Mouse (Mus musculus) frontal cortex, adult 2 months (tissue): ENCODE measurements around the gene Lrp3. TPM values are rescaled to one million over a fixed set of nuclear protein-coding genes. Genes with fewer than 3 reads are reported as not detected.

ENCODE experiments used
- DNase-seq, 2 experiments: peaks; one replicate each; pipeline ENCODE4 v3.0.0; 2022; ENCODE audit warnings: low spot score in 1 of 2; ENCODE audit errors: extremely low spot score in 1 of 2
- polyA plus RNA-seq: library from polyadenylated mRNA; depleted of rRNA; stranded (reverse); fragments of >200 nt; gene quantifications from 2 replicates; pipeline ENCODE4 v1.2.3, GENCODE M21; 2012

Lrp3 gene
- polyA plus RNA-seq, 1 experiment, result 53.7 TPM

DNA sequence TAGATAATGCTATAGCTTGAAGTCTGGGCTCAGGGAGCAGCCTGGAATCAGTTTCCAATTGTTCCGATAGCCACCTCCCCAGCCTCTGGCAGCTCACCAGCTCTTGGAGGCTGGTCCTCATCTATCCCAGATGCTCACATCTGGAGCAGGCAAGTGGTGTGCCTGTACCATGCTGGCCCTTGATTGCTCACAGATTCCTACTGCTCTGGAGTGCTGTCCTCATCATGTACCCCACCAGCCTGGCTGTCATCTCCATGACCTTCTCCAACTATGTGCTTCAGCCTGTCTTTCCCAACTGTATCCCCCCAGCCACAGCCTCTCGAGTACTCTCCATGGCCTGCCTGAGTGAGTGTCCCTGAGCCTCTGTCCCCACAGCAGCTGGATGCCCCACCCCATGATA lies 18.3 kb downstream of the Lrp3 start:
- DNase-seq, result no peak

DNA sequence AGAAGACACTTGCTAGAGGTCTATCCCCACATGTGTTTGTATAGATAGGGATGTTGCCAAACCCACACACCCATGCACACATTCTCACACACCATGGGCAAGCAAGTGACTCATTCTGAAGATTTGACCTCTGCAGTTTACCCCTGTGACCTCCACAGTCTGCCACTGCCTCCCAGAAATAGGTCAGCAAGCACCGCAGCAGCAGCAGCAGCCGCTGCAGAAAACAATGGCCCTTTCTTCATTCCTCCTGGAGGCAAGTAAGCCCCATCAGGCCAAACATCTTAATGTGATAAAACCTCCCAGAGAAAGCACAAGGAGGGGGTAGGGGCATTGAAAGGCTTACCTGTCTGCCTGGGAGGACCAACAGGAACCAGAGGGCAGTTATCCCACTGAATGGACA lies 24.0 kb downstream of the Lrp3 start:
- no peak for DNase-seq

DNA sequence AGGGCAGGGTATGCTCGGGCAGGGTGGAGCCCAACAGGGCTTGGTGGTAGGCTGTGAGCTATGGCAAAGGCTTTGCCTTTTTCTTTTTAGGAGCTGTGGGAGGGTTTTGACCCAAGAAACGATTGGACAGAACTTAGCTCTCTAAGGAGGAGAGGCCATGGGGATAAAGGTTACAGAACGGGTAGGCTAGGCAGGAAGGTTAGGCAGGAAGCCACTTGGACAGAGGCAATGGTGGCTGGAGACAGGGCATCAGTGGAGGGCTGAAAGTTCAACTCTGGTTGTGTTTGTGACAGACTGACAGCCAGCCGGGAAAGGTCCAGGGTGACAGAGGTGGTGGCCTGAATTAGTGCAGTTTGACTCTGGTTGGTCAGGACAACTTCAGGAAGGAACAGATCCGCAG lies 25.6 kb downstream of the Lrp3 start:
- no peak for DNase-seq

DNA sequence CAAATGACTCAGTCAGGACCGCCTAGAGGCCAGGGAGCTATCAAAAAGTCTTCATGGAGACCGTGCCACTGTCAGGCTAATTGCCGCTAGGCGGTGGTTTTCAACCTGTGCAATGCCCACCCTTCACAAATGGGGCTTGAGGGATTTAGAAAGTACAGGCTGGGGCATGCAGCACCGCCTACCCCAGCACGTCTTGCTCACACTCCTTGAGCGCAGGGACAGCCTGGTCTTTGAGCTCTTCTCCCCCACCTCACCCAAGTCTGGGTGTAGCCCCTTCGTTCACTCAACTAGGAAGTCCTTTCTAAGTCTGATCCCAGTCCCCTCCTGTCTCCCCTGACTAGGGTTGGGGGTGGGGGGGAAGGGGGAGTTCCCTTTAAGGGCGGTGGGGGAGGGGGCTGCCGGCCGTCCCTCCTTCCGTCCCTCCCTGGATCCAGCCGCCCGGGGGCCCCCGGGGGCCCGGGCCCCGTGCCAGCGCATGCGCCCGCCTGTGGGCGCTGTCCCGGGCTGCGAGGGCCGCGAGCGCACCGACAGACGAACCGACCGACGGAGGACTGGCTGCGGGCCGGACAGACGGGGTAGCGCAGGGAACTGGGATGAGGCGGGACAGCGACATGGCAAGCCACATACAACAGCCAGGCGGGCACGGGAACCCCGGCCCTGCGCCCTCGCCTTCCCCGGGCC lies 29.3 kb downstream of the Lrp3 start, which contains the start of gene Slc7a10:
Gene Slc7a10, plus strand, starts transcription at position 497 of the 681 bp plus-strand sequence.
- DNase-seq, result no peak

DNA sequence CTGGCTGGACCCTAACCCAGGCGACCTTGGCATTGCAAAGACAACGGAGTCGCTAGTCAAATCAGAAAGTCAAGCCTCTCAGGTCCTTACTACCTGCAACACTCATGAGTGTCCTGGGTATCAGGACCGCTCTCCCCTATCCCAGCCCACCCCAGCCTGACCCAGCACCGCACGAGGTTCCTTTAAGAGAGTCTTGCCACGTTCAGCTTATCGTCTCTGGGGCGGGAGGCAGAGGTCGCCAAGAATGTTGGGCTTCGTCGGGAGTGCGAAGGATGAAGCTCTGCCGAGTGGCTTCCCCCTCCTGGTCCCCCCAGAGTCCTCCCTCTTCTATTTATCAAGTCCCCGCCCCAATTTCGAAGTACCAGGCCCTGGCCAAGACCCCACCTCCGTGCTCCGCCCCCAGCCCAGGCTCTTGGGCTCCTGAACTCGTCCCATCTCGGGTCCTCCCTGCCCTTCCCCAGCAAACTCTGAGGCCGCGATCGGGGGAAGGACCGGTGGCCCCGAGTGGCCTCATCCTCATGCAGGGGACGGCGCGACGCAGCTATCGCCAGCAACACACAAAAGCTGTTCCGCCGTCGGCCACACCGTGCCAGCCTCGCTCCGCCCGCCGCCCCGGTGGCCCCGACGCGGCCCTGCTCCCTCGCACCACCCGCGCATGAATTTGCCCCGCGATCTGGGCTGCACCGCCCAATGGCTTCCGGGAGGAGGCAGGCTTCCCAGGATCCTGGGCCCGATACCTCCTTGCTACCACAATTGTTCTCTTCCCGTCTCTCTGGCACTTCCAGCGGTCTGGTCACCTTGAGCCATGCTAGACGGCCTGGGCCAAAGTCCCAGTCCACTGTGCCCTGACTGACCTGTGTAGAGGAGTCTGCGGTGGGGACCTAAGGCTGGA lies 30.2 kb downstream of the Lrp3 start:
- peak in 1 of 2 experiments; percentile 45 for DNase-seq

DNA sequence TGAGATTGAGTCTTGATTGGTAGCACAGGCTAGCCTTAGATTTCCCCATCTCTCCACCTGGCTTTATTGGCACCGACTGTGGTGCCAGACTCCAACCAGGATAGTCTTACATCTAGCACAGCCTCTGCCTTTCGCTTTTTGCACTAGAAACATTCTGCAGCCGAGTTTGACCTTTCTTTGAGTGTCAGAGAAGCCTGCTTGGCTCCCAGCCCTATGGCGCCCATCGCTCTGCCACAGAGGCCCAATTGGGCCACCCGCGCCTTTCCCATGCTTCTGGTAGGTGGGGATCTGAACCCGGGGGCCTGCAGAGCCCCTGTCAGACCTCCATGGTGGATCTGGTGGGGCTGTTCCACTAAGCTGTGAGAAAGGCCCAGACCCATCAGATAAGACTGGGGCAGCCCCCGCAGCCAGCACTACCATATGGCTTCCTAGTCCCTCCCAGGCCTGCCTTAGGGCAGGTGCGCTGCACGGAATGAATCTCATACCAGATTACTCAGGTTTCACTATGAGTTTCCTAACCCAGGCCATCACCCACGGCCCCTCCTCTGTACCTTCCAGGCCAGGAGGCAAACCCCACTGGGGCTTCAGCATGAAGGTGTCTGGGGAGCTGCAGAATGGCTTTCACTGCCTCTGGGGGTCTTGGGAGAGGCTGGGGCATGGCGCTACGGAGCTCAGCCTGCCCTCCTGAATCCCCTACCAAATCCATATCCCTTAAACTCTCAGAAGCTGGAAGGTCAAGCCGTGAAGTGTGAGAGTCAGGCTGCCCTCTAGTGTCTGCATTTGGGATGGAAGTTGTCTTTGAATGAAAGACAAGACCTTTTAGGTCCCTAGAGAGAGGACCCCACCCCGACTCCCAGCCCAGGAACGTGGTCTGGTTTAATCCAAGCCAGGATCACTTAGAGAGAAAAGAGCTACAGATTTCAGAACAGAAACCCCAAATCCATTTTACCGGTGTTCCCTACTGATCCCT lies 38.6 kb downstream of the Lrp3 start:
- DNase-seq, result peak in 1 of 2 experiments; percentile 60

DNA sequence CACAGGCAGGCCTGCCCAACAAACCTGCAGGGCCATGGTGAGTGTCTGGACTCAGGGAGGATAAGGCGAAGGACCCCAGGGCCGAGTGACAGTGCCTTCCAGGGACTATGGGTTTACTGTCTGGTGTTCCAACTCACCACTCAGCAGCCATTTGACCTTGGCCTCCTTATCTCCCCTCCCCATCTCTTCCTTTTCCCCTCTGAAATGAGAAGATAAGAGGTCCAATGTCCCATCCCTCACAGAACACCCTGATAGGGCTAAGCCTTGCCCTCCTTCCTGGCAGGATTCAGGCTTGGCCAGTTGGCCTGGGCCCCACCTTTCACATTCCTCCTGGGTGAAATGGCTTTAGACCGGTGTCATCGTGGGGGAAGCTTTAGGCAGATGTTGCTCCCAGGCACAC lies 39.8 kb downstream of the Lrp3 start:
- DNase-seq, result no peak

DNA sequence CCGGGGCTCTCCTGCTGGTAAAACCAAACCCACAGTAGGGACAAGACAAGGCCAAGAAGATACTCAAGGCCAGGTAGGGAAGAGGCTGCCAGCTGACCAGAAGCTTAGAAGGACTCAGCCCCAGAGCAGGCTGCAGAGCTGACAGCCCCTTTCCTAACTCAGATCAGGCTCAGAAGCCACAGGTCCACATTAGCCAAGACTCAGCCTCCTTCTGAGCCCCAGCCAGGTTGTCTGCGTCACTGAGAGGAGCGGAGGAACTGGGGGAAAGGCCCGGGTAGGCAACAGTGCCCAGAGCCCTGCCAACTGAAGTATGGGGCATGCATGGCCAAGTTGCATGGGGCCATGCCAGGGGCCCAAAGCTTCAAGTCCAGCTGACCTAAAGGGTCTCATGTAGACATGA lies 42.8 kb downstream of the Lrp3 start:
- DNase-seq, result no peak

DNA sequence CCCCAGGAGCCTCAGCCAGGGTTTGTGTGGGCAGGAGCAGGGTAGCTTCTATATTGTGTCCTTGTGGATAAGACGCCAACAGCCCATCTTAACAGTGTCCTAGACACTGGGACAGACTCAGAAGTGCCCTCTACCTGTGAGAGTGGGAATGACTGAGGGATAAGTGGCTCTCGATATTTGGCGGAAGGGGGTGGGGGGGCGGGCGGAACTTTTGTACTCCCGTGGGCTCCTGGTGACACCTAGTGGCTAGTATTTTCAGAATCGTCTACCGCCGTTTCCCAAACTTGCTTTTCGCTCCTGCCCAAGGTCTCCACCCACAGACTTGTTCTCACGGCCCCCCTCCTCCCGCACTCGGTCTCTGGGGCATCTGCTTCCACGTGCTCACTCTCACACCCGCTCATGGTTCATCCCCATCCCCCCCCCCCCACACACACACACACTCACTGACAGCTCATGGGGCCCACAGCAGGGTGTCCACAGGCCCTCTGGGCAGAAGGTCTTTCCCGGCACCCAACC lies 43.4 kb downstream of the Lrp3 start:
- peak; percentile 38 to 86 for DNase-seq

DNA sequence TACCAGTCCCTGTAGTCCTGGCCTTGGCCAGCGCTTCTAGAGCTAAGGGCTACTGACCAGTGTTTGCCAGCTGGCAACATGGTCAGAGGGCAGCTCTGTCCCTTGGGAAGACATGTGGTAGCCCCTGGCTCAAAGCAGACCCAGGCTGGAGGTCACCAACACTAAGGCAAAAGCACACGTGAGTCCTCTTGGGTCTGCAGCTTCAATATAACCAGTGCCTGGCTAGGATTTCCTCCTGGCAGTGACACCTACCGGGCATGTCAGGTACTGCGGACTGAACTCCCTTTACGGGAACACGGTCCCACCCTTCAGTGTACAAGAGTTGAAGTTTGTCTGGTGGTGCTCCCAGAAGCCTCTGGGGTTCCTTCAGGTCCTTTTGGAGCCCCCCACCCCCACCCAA lies 46.0 kb downstream of the Lrp3 start:
- peak; percentile 67 to 96 for DNase-seq

DNA sequence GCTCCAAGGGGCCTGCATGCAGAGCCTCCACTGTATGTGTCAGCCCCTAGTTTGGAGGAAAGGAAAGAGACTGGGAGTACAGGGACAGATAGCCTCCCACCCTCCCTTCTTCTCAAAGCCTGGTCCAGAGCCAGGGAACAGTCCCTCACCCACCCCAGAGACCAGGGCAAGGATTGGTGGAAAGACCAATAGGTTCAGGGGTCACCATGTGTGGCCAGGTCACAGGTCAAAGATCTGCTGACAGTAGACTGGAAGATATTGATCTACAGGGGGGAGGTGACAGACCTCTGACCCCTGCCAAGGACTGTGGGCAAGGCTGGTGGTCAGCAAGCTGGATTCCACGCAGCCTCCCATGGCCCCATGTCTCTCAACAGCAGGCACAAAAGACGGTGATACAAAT lies 47.4 kb downstream of the Lrp3 start:
- DNase-seq, result no peak

DNA sequence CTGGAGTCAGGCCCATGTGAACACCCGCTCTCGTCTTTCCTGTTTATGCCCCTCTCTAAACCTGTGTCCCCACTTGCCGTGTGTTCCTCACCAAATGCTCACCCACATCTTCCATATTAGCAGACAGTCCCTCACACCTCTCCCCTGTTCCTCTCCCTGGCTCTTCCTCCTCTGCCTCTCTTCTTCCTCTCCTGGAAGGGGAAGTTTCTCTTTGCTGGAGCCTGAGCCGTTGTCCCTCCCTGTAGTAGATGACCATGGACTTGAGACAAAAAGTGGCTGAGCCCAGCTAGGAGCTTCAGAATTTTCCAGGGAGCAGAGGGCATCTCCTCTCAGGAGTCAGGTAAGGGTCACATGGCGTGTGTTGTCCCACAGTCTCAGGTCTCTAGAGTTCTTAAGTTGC lies 48.3 kb downstream of the Lrp3 start:
- no peak for DNase-seq

DNA sequence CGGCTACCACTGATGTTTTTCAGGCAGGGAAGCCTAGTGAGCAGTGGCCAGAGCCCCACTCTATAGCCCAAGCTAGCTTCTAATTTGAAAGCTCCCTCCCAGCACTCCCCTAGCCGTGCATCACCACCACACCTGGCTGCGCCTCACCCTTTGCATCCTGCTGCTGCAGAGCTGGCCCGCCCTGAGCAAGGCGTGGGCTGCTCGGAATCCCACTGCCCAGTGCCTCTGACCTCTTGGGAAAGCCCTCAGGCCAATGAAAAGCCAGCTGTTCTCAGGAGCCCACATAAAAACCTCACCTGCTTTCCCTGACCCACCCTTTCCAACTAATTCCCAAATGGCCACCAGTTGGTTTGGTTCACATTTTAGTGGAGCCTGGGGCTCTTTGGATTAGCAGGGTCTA lies 51.2 kb downstream of the Lrp3 start:
- DNase-seq, result no peak

DNA sequence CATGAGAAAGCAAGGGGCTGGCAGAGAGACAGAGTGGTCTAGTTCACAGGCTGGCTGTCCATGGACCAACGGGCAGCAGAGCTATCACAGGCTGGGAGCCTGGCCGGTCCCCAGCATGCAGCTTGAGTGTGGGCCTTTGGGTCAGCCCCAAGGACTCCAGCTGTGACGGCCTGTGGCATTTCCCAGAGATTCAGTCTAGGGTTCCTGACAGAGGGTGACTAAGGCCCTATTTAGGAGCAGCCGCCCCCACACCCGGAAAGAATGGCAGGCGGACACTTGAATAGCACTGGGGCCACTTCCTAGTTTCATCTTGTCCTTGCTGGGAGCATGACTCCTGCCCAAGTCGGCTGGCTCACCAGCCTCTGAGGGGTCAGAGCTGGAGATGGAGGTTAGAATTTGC lies 51.7 kb downstream of the Lrp3 start:
- no peak for DNase-seq

DNA sequence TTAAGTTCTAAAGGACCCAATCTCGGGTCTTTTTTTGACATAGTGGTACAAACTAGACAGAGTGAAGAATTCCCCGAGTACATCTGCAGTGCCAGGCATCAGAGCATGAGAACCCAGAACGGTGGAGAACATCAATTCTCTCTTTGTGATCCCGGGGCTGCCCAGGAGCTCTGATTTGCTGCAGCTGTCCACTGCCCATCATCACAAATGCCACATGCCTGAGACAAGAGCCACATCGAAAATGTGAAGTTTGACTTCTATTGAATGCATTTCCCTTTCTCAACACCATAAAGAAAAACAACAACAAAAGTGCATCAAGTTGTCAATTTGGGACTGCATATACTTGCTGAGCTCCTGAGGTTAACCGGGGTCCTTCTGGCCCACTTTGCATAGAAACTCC lies 52.9 kb downstream of the Lrp3 start:
- DNase-seq, result no peak

DNA sequence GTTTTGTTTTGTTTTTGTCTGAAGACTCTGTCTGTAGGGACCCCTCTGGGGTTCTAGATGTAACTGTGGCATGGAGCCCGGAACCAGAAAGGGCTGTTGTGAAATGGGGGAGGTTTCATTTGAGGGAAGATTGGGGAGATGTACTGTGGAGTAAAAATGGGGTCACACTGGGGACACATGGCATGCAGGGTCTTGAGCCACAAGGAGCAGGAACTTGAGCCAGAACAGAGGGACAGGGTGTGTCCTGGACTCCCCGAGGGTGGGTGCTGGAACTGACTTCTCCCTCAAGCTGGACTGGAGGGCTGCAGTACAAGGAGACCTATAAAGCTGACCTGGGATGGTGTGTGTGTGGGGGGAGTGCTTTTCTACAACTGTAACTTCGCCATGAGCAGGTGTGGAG lies 57.8 kb downstream of the Lrp3 start:
- DNase-seq, result no peak

DNA sequence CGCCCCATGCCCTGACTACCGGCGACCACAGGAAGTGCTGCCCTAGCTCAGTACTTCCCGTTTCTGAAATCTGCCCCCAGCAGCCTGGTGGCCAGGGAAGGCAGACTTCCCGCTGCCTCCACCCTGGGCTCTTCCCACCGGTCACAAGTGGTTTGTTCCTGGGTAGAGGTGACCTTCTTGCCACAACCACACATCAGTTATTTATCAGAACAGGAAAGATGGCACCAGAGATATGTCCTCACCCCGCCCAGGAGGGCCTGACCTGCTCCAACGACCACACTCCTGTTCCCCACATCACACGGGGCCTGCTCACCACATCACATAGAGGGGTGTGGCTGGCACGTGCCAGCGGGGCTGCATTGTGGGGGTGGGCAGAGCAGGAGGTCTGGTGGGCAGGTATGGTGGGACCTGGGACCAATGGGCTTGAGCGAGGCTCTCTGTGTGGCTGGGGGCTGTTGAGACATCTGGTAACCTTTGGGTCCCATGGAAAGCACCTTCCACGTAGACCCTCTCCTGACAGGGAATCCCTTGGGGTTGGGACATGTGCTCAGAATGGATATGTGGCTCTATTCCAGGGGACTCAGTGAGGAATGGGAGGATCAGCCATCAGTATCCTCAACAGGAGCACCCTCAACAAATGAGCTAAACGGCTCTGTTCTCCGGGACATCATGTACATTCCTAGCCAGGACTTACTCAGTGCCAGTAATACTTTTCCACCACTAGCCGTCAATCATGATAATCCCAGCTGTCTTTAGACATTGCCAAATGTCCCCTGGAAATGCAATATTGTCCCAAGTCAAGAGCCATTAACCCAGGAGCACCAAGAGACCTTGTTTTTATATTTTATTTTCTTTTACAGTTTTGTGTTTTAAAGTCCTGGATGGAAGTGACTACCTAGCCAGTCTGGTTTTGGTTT lies 58.5 kb downstream of the Lrp3 start:
- DNase-seq, result no peak

DNA sequence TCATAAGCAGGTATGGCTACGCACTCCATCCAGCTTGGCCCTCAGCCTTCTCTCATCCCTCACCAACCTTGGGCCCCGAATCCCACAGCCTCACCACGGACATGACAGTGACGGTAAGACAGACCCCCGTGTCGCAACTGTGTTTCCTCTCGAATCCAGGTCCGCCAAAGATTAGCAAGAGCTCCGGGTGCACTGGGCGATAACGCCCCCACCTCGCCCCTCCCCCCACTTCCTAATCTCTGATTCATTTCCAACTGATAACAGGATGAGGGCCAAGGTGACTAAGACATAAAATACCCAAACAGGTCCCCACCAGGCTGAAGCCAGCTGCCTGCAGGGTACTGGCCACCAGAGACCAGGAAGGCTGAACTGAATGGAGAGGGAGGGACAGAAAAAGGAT lies 60.8 kb downstream of the Lrp3 start:
- DNase-seq, result no peak

DNA sequence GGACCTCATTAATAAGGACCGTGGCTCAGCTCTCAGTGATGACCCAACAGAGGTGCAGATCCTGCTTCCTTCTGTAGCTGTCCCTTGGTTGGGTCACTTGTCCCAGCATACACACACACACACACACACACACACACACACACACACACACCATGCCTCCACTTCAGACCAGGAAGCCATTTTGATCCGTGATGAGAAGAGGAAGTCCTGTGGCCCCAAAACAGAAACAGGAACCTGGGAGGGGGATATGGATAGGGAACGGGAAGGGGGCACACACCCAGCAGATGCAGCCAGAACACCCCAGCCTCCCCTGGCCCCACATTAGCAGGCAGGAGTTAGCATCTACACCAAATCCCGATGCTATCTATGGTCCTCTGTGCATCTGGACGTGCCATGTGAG lies 64.4 kb downstream of the Lrp3 start:
- DNase-seq, result no peak
